Mouse (Mus musculus): ENCODE data around the gene Pigv. TPM values are rescaled to one million over a fixed set of nuclear protein-coding genes. Genes with fewer than 3 reads are reported as not detected.

Gene Pigv
- polyA plus RNA-seq, 1 experiment from 2014 or later = 19.6 TPM

GRCm38 (mm10) chr4:133630326-133630920 is 42.0 kb downstream of the Pigv start:
- WGBS = 93% methylated on average over 8 of the region's 8 CpGs
- DNase-seq (ENCODE audit: low spot score) = no peak
- no peak overlapping the region for H3K27ac ChIP-seq

GRCm38 (mm10) chr4:133629191-133629590 is 43.3 kb downstream of the Pigv start:
- 89% methylated on average over 7 of the region's 7 CpGs for WGBS
- DNase-seq (ENCODE audit: low spot score) = no peak
- Histone ChIP-seq H3K4me1 (peaks cover 54% of the 10 kb centered on the region), H3K36me3 (peaks cover 30% of the 10 kb centered on the region), H3K27me3 (ENCODE audit: low read depth, poor library complexity, severe bottlenecking) (no peaks in the 10 kb centered on the region), H3K27ac (no peak overlapping the region), H3K9me3 (replicated peaks) (no peaks in the 10 kb centered on the region), H3K4me3 (no peak overlapping the region)

More at GRCm38 (mm10) chr4:133630326-133630920, 42.0 kb downstream of the Pigv start:
- Histone ChIP-seq H3K4me3 (no peak overlapping the region), H3K4me1 (peaks cover 54% of the 10 kb centered on the region), H3K9me3 (replicated peaks) (no peaks in the 10 kb centered on the region), H3K36me3 (peaks cover 18% of the 10 kb centered on the region), H3K27me3 (ENCODE audit: low read depth, poor library complexity, severe bottlenecking) (no peaks in the 10 kb centered on the region)

GRCm38 (mm10) chr4:133628517-133628916 is 43.9 kb downstream of the Pigv start:
- no peaks in the 10 kb centered on the region for H3K27me3 ChIP-seq (ENCODE audit: low read depth, poor library complexity, severe bottlenecking)
- peaks cover 36% of the 10 kb centered on the region for H3K36me3 ChIP-seq
- peaks cover 49% of the 10 kb centered on the region for H3K4me1 ChIP-seq
- H3K9me3 ChIP-seq (replicated peaks) = no peaks in the 10 kb centered on the region
- WGBS = 77% methylated on average over 2 of the region's 2 CpGs
- no peak for DNase-seq (ENCODE audit: low spot score)
- H3K27ac ChIP-seq = no peak overlapping the region
- no peak overlapping the region for H3K4me3 ChIP-seq

- peaks cover 44% of the 10 kb centered on the region for H3K36me3 ChIP-seq
- no peaks in the 10 kb centered on the region for H3K9me3 ChIP-seq (replicated peaks)
- peaks cover 39% of the 10 kb centered on the region for H3K4me1 ChIP-seq
- H3K27ac ChIP-seq = no peak overlapping the region
- H3K27me3 ChIP-seq (ENCODE audit: low read depth, poor library complexity, severe bottlenecking) = no peaks in the 10 kb centered on the region
- 92% methylated on average over 14 of the region's 14 CpGs for WGBS
- DNase-seq (ENCODE audit: low spot score) = no peak
- H3K4me3 ChIP-seq = no peak overlapping the region
Observed at GRCm38 (mm10) chr4:133627039-133627438, 45.4 kb downstream of the Pigv start.

- Histone ChIP-seq H3K4me3 (no peak overlapping the region), H3K36me3 (peaks cover 47% of the 10 kb centered on the region), H3K27me3 (ENCODE audit: low read depth, poor library complexity, severe bottlenecking) (no peaks in the 10 kb centered on the region), H3K9me3 (replicated peaks) (no peaks in the 10 kb centered on the region), H3K27ac (no peak overlapping the region), H3K4me1 (peaks cover 34% of the 10 kb centered on the region)
- DNase-seq (ENCODE audit: low spot score) = no peak
- 92% methylated on average over 9 of the region's 9 CpGs for WGBS
Observed at GRCm38 (mm10) chr4:133626621-133627020, 45.8 kb downstream of the Pigv start.

DNA sequence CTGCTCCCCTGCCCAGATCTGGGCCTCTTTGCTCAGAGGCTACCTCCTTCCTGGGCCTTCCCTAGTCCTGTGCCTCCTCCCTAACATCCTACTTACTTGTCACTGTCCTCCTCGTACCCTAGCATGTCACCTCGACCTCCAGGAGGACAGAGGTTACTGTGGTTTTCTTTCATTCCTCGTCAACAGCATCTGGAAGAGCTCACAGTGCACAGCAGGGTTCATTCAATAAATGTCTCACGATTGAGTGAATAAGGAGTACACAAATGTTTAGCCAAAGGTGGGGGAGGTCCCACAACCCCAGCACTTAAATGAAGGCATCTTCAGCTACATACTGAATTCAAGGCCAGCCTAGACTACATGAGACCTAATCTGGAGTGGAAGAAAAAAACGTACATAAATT is 46.2 kb downstream of the Pigv start:
- Histone ChIP-seq H3K4me3 (no peak overlapping the region), H3K27ac (peak overlapping the region; percentile 47; the same call in 1 of the 2 replicates), H3K4me1 (peaks cover 30% of the 10 kb centered on the region), H3K27me3 (ENCODE audit: low read depth, poor library complexity, severe bottlenecking) (no peaks in the 10 kb centered on the region), H3K9me3 (replicated peaks) (no peaks in the 10 kb centered on the region), H3K36me3 (peaks cover 50% of the 10 kb centered on the region)
- no peak for DNase-seq (ENCODE audit: low spot score)
- 54% methylated on average over 5 of the region's 5 CpGs for WGBS

GRCm38 (mm10) chr4:133625621-133626071 is 46.8 kb downstream of the Pigv start:
- Histone ChIP-seq H3K4me3 (no peak overlapping the region), H3K36me3 (peaks cover 55% of the 10 kb centered on the region), H3K27me3 (ENCODE audit: low read depth, poor library complexity, severe bottlenecking) (no peaks in the 10 kb centered on the region), H3K4me1 (peaks cover 25% of the 10 kb centered on the region), H3K27ac (peak overlapping the region; percentile 47; the same call in 1 of the 2 replicates), H3K9me3 (replicated peaks) (no peaks in the 10 kb centered on the region)
- no peak for DNase-seq (ENCODE audit: low spot score)
- 77% methylated on average over 11 of the region's 11 CpGs for WGBS

DNA sequence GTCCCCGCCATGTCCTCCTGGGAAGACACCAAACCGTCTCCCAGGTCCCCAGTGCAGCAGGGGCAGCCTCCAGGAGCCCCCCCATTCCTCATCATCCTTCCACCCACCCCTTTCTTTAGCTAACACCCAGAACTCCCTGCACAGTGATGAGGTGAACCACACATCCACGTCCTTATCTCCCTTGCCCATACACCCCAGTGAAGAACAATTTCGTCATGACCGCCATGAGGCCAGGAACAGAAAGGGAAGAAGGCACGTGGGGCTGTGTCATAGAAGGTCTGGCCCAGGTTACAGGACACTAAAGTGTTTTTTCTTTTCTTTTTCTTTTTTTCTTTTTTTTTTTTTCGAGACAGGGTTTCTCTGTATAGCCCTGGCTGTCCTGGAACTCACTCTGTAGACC is 47.6 kb downstream of the Pigv start:
- Histone ChIP-seq H3K9me3 (replicated peaks) (no peaks in the 10 kb centered on the region), H3K4me3 (no peak overlapping the region), H3K27ac (no peak overlapping the region), H3K4me1 (peaks cover 20% of the 10 kb centered on the region), H3K27me3 (ENCODE audit: low read depth, poor library complexity, severe bottlenecking) (no peaks in the 10 kb centered on the region), H3K36me3 (peaks cover 64% of the 10 kb centered on the region)
- WGBS = 87% methylated on average over 7 of the region's 7 CpGs
- no peak for DNase-seq (ENCODE audit: low spot score)

DNA sequence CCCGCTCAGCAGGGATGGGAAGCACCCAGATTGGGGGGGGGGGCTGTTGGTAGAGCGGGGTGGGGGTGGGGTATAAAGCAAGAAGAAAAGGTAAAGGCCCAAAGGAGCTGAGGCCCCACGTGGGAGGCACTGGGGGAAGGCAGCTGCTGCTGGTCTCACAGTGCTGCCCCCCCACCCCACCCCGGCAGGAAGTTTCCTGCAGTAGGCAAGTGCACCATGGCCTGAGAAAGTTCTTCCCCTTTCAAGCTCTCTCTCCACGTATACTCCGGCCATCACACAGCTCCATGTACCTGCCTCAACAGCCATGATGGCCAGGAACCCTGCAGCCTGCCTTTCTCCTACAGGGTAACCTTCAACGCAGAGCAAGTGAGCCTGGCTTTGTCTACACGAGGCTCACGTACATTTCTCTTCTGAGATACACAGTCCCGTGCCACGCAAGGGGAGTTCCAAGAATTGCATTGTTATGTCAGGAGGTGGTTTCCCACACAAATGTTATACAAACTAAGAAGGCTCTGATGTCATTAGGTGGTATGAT is 50.2 kb downstream of the Pigv start:
- DNase-seq (ENCODE audit: low spot score) = no peak
- H3K4me3 ChIP-seq = no peak overlapping the region
- peaks cover 83% of the 10 kb centered on the region for H3K36me3 ChIP-seq
- peaks cover 12% of the 10 kb centered on the region; the same call in 1 of the 2 replicates for H3K4me1 ChIP-seq
- no peaks in the 10 kb centered on the region for H3K27me3 ChIP-seq (ENCODE audit: low read depth, poor library complexity, severe bottlenecking)
- H3K27ac ChIP-seq = no peak overlapping the region
- 86% methylated on average over 11 of the region's 11 CpGs for WGBS
- H3K9me3 ChIP-seq (replicated peaks) = no peaks in the 10 kb centered on the region

- Histone ChIP-seq H3K9me3 (replicated peaks) (no peaks in the 10 kb centered on the region), H3K27ac (no peak overlapping the region), H3K36me3 (peaks cover 80% of the 10 kb centered on the region), H3K4me3 (no peak overlapping the region), H3K27me3 (ENCODE audit: low read depth, poor library complexity, severe bottlenecking) (no peaks in the 10 kb centered on the region), H3K4me1 (no peaks in the 10 kb centered on the region)
- 88% methylated on average over 8 of the region's 8 CpGs for WGBS
- no peak for DNase-seq (ENCODE audit: low spot score)
Observed at GRCm38 (mm10) chr4:133620668-133621067, 51.8 kb downstream of the Pigv start.

- H3K36me3 ChIP-seq = peaks cover 80% of the 10 kb centered on the region
- H3K4me3 ChIP-seq = no peak overlapping the region
- H3K9me3 ChIP-seq (replicated peaks) = no peaks in the 10 kb centered on the region
- no peak for DNase-seq (ENCODE audit: low spot score)
- WGBS = 72% methylated on average over 4 of the region's 4 CpGs
- H3K27ac ChIP-seq = no peak overlapping the region
- H3K27me3 ChIP-seq (ENCODE audit: low read depth, poor library complexity, severe bottlenecking) = no peaks in the 10 kb centered on the region
- H3K4me1 ChIP-seq = no peaks in the 10 kb centered on the region
Observed at GRCm38 (mm10) chr4:133619473-133620136, 52.8 kb downstream of the Pigv start.

DNA sequence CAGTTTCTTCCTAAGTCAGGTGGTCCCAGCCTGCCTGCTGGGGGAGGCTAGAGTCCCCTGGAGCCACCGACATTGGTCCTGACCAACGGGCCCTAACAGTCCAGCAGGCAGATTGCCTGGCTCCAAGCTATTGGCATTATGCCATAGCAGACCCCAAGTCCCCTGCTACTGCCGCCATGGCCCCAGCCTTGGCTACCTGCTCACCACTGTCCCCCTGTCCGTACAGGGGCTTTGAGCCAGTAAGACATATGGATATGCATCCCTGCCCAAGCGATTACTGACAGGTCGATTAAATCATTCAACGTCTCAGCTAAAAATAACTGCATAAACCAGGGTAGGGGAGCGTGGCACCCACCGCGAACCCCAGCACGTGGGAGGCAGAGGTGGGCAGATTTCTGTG is 54.5 kb downstream of the Pigv start:
- Histone ChIP-seq H3K4me1 (no peaks in the 10 kb centered on the region), H3K9me3 (replicated peaks) (no peaks in the 10 kb centered on the region), H3K27ac (no peak overlapping the region), H3K36me3 (peaks cover 86% of the 10 kb centered on the region), H3K4me3 (no peak overlapping the region), H3K27me3 (ENCODE audit: low read depth, poor library complexity, severe bottlenecking) (no peaks in the 10 kb centered on the region)
- no peak for DNase-seq (ENCODE audit: low spot score)
- 98% methylated on average over 11 of the region's 11 CpGs for WGBS

DNA sequence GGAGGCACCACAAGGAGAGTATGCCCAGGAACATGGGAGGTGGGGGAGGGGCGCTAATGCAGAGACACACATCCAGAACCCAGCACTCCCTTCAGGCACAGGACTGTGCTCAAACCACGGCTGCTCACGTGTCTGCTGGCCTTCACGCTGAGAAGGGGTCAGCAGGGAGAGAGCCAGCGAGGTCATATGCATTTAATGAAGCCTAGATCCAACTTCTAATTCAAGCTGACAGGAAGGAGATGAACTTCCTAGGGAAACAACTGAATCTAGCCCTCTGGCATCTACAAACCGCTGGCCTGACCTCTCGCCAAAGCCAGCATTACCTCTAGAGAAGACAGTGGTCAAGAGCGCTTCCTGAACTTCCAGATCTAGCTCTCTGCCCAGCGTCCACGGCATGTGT is 57.0 kb downstream of the Pigv start:
- Histone ChIP-seq H3K27me3 (ENCODE audit: low read depth, poor library complexity, severe bottlenecking) (no peaks in the 10 kb centered on the region), H3K27ac (no peak overlapping the region), H3K4me1 (no peaks in the 10 kb centered on the region), H3K36me3 (peaks cover 90% of the 10 kb centered on the region), H3K4me3 (no peak overlapping the region), H3K9me3 (replicated peaks) (no peaks in the 10 kb centered on the region)
- 80% methylated on average over 10 of the region's 10 CpGs for WGBS
- no peak for DNase-seq (ENCODE audit: low spot score)
